Mouse (Mus musculus) right cerebral cortex, postnatal 10 days (tissue): ENCODE results near the gene Gm5089.

Experiments
- DNase-seq, 2 experiments: peaks; one replicate each; pipeline ENCODE4 v3.0.0; 2021; ENCODE audit warnings: low spot score in 2 of 2

Gm5089 gene

GRCm38 (mm10) chr14:122477971-122478573 lies 27.2 kb upstream of the Gm5089 start:
- DNase-seq, result no peak

GRCm38 (mm10) chr14:122477261-122477671 lies 26.4 kb upstream of the Gm5089 start:
- DNase-seq, result no peak

- DNase-seq, result no peak
Measured at GRCm38 (mm10) chr14:122476822-122477215, 25.9 kb upstream of the Gm5089 start.

GRCm38 (mm10) chr14:122476041-122476821 lies 25.3 kb upstream of the Gm5089 start:
- DNase-seq, result no peak

- DNase-seq, result no peak
Measured at GRCm38 (mm10) chr14:122475557-122476040, 24.7 kb upstream of the Gm5089 start.

GRCm38 (mm10) chr14:122474891-122475556 lies 24.1 kb upstream of the Gm5089 start, which contains the start of gene Zic2:
Gene Zic2 (plus strand): TSS chr14:122475435.
- DNase-seq, result peak; percentile 74 to 77

- DNase-seq, result peak; percentile 70 to 76
Measured at GRCm38 (mm10) chr14:122474041-122474890, 23.4 kb upstream of the Gm5089 start.

GRCm38 (mm10) chr14:122473211-122473751 lies 22.4 kb upstream of the Gm5089 start:
- peak in 1 of 2 experiments; percentile 22 for DNase-seq

- peak in 1 of 2 experiments; percentile 13 for DNase-seq
Measured at GRCm38 (mm10) chr14:122472647-122473046, 21.7 kb upstream of the Gm5089 start.

- DNase-seq, result peak in 1 of 2 experiments; percentile 19
Measured at GRCm38 (mm10) chr14:122472161-122472560, 21.2 kb upstream of the Gm5089 start.

- peak in 1 of 2 experiments; percentile 12 for DNase-seq
Measured at GRCm38 (mm10) chr14:122471449-122472085, 20.7 kb upstream of the Gm5089 start.

- peak in 1 of 2 experiments; percentile 14 for DNase-seq
Measured at GRCm38 (mm10) chr14:122468971-122469755, 18.2 kb upstream of the Gm5089 start.

- DNase-seq, result no peak
Measured at GRCm38 (mm10) chr14:122467926-122468841, 17.3 kb upstream of the Gm5089 start.

- no peak for DNase-seq
Measured at GRCm38 (mm10) chr14:122466756-122467362, 15.9 kb upstream of the Gm5089 start.

- DNase-seq, result no peak
Measured at GRCm38 (mm10) chr14:122465931-122466490, 15.1 kb upstream of the Gm5089 start.

GRCm38 (mm10) chr14:122464763-122465741 lies 14.1 kb upstream of the Gm5089 start, which contains the start of gene Zic5:
Gene Zic5 (minus strand): TSS chr14:122465677.
- peak; percentile 73 to 78 for DNase-seq

GRCm38 (mm10) chr14:122464351-122464762 lies 13.4 kb upstream of the Gm5089 start:
- no peak for DNase-seq
